Mouse (Mus musculus): Measurements from ENCODE around the gene Dscaml1. TPM values are rescaled to one million over a fixed set of nuclear protein-coding genes. Genes with fewer than 3 reads are reported as not detected.

Dscaml1 gene
- polyA plus RNA-seq, 1 experiment from 2014 or later, result 0.17 TPM

DNA sequence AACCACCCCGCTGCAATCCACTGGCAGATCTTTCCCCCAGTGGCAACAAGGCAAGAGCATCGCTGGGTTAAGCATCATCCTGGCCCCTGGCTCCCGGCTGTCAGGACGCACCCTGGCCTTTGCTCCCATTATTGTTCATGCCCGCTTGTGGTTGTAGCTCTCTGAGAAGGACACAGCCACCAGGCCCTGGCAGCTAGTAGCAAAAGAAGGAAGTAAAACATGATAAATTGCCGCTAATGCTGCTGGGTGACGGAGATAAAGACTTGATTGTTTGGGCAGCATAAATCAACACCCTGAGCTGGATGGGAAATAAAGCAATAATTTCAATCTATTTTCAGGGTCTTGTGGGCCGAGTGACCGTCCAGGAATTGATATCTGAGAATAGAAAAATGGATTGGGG is 81.1 kb downstream of the Dscaml1 start:
- peak; percentile 71 for DNase-seq (ENCODE audit: low spot score)
- Histone ChIP-seq H3K9me3 (ENCODE audit: control insufficient read depth, low read length) (no peaks in the 10 kb centered on the region), H3K4me2 (replicated peaks; ENCODE audit: low read depth) (no peak overlapping the region), H3K36me3 (ENCODE audit: control insufficient read depth, insufficient read depth, low read length) (no peaks in the 10 kb centered on the region), H3K9ac (ENCODE audit: low read length) (no peak overlapping the region), H3K4me3 (ENCODE audit: low read depth, low read length) (no peak overlapping the region), H3K27ac (replicated peaks) (peak overlapping the region; percentile 63), H3K27me3 (ENCODE audit: control insufficient read depth, insufficient read depth, low read length) (no peaks in the 10 kb centered on the region), H3K4me1 (replicated peaks; ENCODE audit: control insufficient read depth, insufficient read depth) (0 out of 2 replicates have a peak, but pooled peaks cover 1% of the 10 kb centered on the region)
- ATAC-seq (ENCODE audit: low FRiP score, low TSS enrichment), result peak; percentile 56
- WGBS, result 43% methylated on average over 9 of the region's 9 CpGs
- TF ChIP-seq CTCF (IDR thresholded peaks at IDR 0.05; ENCODE audit: low read depth), result no peak
- TF ChIP-seq EP300 (optimal IDR thresholded peaks at IDR 0.05), result no peak

DNA sequence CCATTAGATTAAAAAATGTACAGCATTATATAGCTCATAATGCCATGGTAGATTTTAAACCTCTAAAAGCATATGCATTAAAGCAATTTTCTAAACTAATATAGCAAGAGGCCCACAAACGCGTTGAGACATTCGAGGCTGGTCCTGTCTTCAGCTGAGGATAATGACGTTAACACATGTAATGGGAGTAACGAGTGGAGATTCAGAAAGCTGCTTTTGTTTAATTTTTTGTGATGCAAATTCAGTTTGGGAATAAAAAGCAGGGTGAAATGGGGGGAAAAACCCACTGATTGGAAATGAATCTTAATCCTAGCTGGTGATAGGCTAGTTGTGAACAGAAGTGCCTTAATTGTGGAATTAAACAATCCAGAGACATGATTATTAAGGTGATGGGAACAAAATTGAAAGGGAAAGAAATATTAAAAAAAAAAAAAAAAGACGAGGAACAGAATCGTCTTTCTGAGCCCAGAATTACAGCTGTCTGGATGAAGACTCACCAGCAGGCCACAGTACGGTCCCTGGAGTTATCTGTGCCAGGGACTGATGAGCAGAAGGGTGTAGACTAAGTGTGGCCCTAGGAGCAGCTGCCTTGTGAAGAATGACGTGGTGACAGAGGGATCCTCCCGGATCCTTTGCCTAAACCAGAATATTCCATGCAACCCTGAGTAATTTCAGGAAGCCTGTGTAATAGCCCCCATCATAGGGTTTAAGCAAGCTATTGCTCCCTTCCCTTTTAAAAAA is 84.5 kb downstream of the Dscaml1 start:
- no peak overlapping the region for H3K9ac ChIP-seq (ENCODE audit: low read length)
- no peaks in the 10 kb centered on the region for H3K36me3 ChIP-seq (ENCODE audit: control insufficient read depth, insufficient read depth, low read length)
- no peaks in the 10 kb centered on the region for H3K4me1 ChIP-seq (replicated peaks; ENCODE audit: control insufficient read depth, insufficient read depth)
- no peak for DNase-seq (ENCODE audit: low spot score)
- H3K4me2 ChIP-seq (replicated peaks; ENCODE audit: low read depth), result no peak overlapping the region
- no peak overlapping the region for H3K4me3 ChIP-seq (ENCODE audit: low read depth, low read length)
- no peaks in the 10 kb centered on the region for H3K27me3 ChIP-seq (ENCODE audit: control insufficient read depth, insufficient read depth, low read length)
- H3K9me3 ChIP-seq (ENCODE audit: control insufficient read depth, low read length), result no peaks in the 10 kb centered on the region
- ATAC-seq (ENCODE audit: low FRiP score, low TSS enrichment), result no peak
- H3K27ac ChIP-seq (replicated peaks), result no peak overlapping the region
- 84% methylated on average over 10 of the region's 10 CpGs for WGBS
- no peak for TF ChIP-seq EP300 (optimal IDR thresholded peaks at IDR 0.05)
- TF ChIP-seq CTCF (IDR thresholded peaks at IDR 0.05; ENCODE audit: low read depth), result no peak

DNA sequence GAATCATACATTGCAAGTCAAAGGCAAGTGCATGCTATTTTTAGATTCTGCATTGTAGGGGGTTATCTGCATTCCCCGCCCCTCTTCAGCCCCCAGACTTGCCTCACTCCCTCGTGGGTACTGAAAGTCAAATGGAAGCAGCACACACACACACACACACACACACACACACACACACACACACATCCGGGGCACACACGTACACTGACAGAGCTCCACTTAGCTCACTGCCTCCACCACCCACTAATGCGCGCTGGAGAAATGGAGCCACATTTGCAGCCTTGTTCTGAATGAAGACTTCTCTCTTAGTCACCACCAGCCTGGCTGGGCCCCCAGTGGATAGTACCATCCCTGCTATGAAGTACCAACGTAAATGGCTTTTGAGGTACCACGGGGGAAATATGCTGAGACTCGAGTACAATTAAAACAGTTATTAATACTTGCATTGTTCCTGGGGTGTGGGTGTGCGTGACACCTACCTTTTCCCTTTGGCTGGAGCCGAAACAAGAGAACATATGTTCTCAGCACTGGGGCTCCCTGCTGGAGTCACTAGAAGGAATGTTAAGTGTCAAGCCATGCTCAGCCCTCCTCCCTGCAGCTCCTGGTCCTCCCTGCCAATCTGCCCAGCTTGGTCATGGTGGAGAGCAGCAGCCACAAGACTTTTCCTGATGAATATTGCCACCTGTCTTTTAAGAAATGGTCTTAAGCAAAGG is 91.7 kb downstream of the Dscaml1 start:
- Histone ChIP-seq H3K27me3 (ENCODE audit: control insufficient read depth, insufficient read depth, low read length) (no peaks in the 10 kb centered on the region), H3K9ac (ENCODE audit: low read length) (no peak overlapping the region), H3K9me3 (ENCODE audit: control insufficient read depth, low read length) (no peaks in the 10 kb centered on the region), H3K4me2 (replicated peaks; ENCODE audit: low read depth) (no peak overlapping the region), H3K4me3 (ENCODE audit: low read depth, low read length) (no peak overlapping the region), H3K4me1 (replicated peaks; ENCODE audit: control insufficient read depth, insufficient read depth) (no peaks in the 10 kb centered on the region), H3K27ac (replicated peaks) (no peak overlapping the region), H3K36me3 (ENCODE audit: control insufficient read depth, insufficient read depth, low read length) (no peaks in the 10 kb centered on the region)
- ATAC-seq (ENCODE audit: low FRiP score, low TSS enrichment) (no peak), DNase-seq (ENCODE audit: low spot score) (no peak)
- 73% methylated on average over 11 of the region's 11 CpGs for WGBS
- no peak for TF ChIP-seq EP300 (optimal IDR thresholded peaks at IDR 0.05)

DNA sequence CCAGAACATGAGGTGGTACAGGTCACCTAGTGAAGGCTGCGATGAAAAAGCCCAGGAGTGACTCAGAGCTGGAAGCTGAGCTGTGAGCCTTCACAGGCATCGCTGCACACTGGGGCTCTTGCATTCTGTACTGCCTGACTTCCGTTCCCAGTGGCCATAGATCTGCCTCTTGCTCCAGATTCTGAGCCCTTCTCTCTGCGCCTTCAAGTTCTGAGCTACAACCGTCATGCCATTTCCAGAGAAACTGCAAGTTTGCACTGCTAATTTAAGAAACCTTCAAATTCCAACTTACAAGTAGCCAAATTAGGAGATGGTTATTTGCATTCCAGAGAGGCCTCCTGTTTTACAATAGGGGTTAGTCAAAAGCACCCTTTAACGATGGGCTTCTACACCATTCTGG is 93.4 kb downstream of the Dscaml1 start:
- no peak overlapping the region for H3K4me2 ChIP-seq (replicated peaks; ENCODE audit: low read depth)
- ATAC-seq (ENCODE audit: low FRiP score, low TSS enrichment), result no peak

GRCm38 (mm10) chr9:45522866-45523265 is 96.4 kb downstream of the Dscaml1 start:
- H3K9me3 ChIP-seq (ENCODE audit: control insufficient read depth, low read length), result no peaks in the 10 kb centered on the region
- H3K36me3 ChIP-seq (ENCODE audit: control insufficient read depth, insufficient read depth, low read length), result no peaks in the 10 kb centered on the region
- no peak overlapping the region for H3K9ac ChIP-seq (ENCODE audit: low read length)
- no peak overlapping the region for H3K27ac ChIP-seq (replicated peaks)
- no peak overlapping the region for H3K4me2 ChIP-seq (replicated peaks; ENCODE audit: low read depth)
- no peaks in the 10 kb centered on the region for H3K27me3 ChIP-seq (ENCODE audit: control insufficient read depth, insufficient read depth, low read length)
- TF ChIP-seq EP300 (optimal IDR thresholded peaks at IDR 0.05) (no peak), CTCF (IDR thresholded peaks at IDR 0.05; ENCODE audit: low read depth) (peak; percentile 61)
- H3K4me1 ChIP-seq (replicated peaks; ENCODE audit: control insufficient read depth, insufficient read depth), result no peaks in the 10 kb centered on the region
- 51% methylated on average over 3 of the region's 3 CpGs for WGBS
- no peak for DNase-seq (ENCODE audit: low spot score)
- H3K4me3 ChIP-seq (ENCODE audit: low read depth, low read length), result no peak overlapping the region
- ATAC-seq (ENCODE audit: low FRiP score, low TSS enrichment), result no peak

More for the DNA sequence above, 93.4 kb downstream of the Dscaml1 start:
- no peak for TF ChIP-seq CTCF (IDR thresholded peaks at IDR 0.05; ENCODE audit: low read depth)
- no peak for TF ChIP-seq EP300 (optimal IDR thresholded peaks at IDR 0.05)
- WGBS, result 65% methylated on average over 6 of the region's 6 CpGs
- no peak overlapping the region for H3K9ac ChIP-seq (ENCODE audit: low read length)
- no peak overlapping the region for H3K4me3 ChIP-seq (ENCODE audit: low read depth, low read length)
- H3K4me1 ChIP-seq (replicated peaks; ENCODE audit: control insufficient read depth, insufficient read depth), result no peaks in the 10 kb centered on the region
- H3K27ac ChIP-seq (replicated peaks), result no peak overlapping the region
- no peaks in the 10 kb centered on the region for H3K36me3 ChIP-seq (ENCODE audit: control insufficient read depth, insufficient read depth, low read length)
- no peak for DNase-seq (ENCODE audit: low spot score)
- H3K9me3 ChIP-seq (ENCODE audit: control insufficient read depth, low read length), result no peaks in the 10 kb centered on the region
- H3K27me3 ChIP-seq (ENCODE audit: control insufficient read depth, insufficient read depth, low read length), result no peaks in the 10 kb centered on the region

GRCm38 (mm10) chr9:45524505-45524904 is 98.1 kb downstream of the Dscaml1 start:
- DNase-seq (ENCODE audit: low spot score) (no peak), ATAC-seq (ENCODE audit: low FRiP score, low TSS enrichment) (no peak)
- H3K27me3 ChIP-seq (ENCODE audit: control insufficient read depth, insufficient read depth, low read length), result no peaks in the 10 kb centered on the region
- no peak overlapping the region for H3K27ac ChIP-seq (replicated peaks)
- H3K36me3 ChIP-seq (ENCODE audit: control insufficient read depth, insufficient read depth, low read length), result no peaks in the 10 kb centered on the region
- H3K9ac ChIP-seq (ENCODE audit: low read length), result no peak overlapping the region
- 67% methylated on average over 8 of the region's 8 CpGs for WGBS
- no peaks in the 10 kb centered on the region for H3K9me3 ChIP-seq (ENCODE audit: control insufficient read depth, low read length)
- no peak for TF ChIP-seq CTCF (IDR thresholded peaks at IDR 0.05; ENCODE audit: low read depth)
- TF ChIP-seq EP300 (optimal IDR thresholded peaks at IDR 0.05), result no peak
- H3K4me2 ChIP-seq (replicated peaks; ENCODE audit: low read depth), result no peak overlapping the region
- no peak overlapping the region for H3K4me3 ChIP-seq (ENCODE audit: low read depth, low read length)
- no peaks in the 10 kb centered on the region for H3K4me1 ChIP-seq (replicated peaks; ENCODE audit: control insufficient read depth, insufficient read depth)
